Mouse (Mus musculus) liver, embryonic 15.5 days (tissue): ENCODE results near the gene Cpne9. TPM values are rescaled to one million over a fixed set of nuclear protein-coding genes. Genes with fewer than 3 reads are reported as not detected.
"Not testable (repeated sequence)": the region's sequence is repeated elsewhere in the genome, so short reads cannot be mapped to it uniquely, and the experiment has no call there.

Experiments
- ATAC-seq: fragments of 200-750 bp; cut with Nextera tagmentation; 2 replicates; pipeline ENCODE4 v1.8.0; 2017; ENCODE audit warnings: moderate number of reproducible peaks, mild to moderate bottlenecking, moderate library complexity; ENCODE audit not compliant: insufficient read depth
- H3K27ac ChIP-seq: fragments of 300-500 bp; sonication (generic); replicated peaks from 2 replicates; pipeline ENCODE4 v1.5.1; 2015; ENCODE audit warnings: mild to moderate bottlenecking, inconsistent platforms
- H3K27me3 ChIP-seq: fragments of 300-500 bp; sonication (generic); 2 replicates; pipeline ENCODE4 v1.6.1; 2015; ENCODE audit warnings: mild to moderate bottlenecking, inconsistent platforms
- H3K36me3 ChIP-seq: fragments of 300-500 bp; sonication (generic); replicated peaks from 2 replicates; pipeline ENCODE4 v1.6.1; 2015; ENCODE audit warnings: moderate library complexity, mild to moderate bottlenecking, inconsistent platforms
- H3K4me1 ChIP-seq: fragments of 300-500 bp; sonication (generic); replicated peaks from 2 replicates; pipeline ENCODE4 v1.6.1; 2015; ENCODE audit warnings: inconsistent platforms
- H3K4me2 ChIP-seq: fragments of 300-500 bp; sonication (generic); 2 replicates; pipeline ENCODE4 v1.6.1; 2015; ENCODE audit warnings: moderate library complexity, mild to moderate bottlenecking, inconsistent platforms
- H3K4me3 ChIP-seq: fragments of 300-500 bp; sonication (generic); replicated peaks from 2 replicates; pipeline ENCODE4 v1.5.1; 2015; ENCODE audit warnings: mild to moderate bottlenecking, inconsistent platforms
- H3K9ac ChIP-seq: fragments of 300-500 bp; sonication (generic); 2 replicates; pipeline ENCODE4 v1.6.1; 2015; ENCODE audit warnings: moderate library complexity, mild to moderate bottlenecking, inconsistent platforms
- H3K9me3 ChIP-seq: fragments of 300-500 bp; sonication (generic); replicated peaks from 2 replicates; pipeline ENCODE4 v1.6.1; 2016; ENCODE audit warnings: inconsistent platforms
- WGBS: fragments of 180-500 bp; shearing (Covaris S2); methylation state at CpG from one replicate; pipeline ENCODE4 v1.1.7; 2015; ENCODE audit warnings: mixed read lengths; ENCODE audit not compliant: insufficient replicate concordance; 5-methylcytosine and 5-hydroxymethylcytosine counted together
- polyA plus RNA-seq: library from polyadenylated mRNA; unstranded; fragments of >200 nt; fragmentation: Nextera tagmentation; extraction: Ambion mirVana; gene quantifications from 2 replicates; pipeline ENCODE4 v1.2.1, GENCODE M21; 2015

The Cpne9 gene
- polyA plus RNA-seq, 1 experiment from 2014 or later: not detected

DNA sequence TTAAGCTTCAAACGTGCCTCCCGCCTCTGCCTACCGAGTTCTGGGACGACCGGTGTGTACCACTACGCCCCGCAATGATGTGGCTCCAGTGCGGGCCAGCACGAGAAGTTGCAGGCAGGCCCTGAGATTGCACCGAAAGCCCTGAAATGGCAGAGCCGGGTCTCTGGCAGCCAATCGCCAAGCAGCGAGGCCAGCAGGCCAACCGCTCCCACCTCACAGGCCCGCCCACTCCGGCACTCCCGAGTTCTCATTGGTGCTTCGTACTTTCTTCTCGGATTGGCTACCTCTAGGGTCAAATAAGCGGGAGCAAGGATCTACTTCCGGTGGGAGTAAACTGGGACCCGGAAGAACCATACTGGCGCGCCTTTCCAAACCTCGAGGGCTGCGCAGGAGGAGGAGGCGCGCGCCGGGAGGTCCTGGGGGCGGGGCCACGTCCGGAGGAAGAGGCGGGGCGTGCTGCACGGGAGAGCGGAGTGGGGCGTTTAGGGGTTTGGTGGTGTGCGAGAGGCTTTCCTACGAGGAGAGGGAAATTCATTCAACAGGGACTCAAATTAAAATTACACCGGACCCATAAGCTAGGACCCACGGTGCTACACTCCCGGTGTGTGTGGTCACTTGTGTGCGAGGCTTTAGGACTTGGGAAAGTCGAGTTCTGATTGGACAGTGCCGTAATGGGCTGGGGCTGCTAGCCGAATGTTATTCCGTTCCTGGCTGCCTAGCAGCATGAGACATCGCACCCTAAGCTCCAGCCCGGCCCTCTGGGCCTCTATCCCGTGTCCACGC, 44.6 kb downstream of the Cpne9 start, which contains the start of gene Ogg1:
Gene Ogg1, plus strand, starts transcription at position 440 of the 783 bp plus-strand sequence.
- Histone ChIP-seq H3K4me1 (peaks cover 42% of the 10 kb centered on the region), H3K9me3 (no peaks in the 10 kb centered on the region), H3K4me3 (peak within 1 kb of the TSS; percentile 75), H3K4me2 (peak within 1 kb of the TSS; percentile 91), H3K36me3 (peaks cover 52% of the 10 kb centered on the region), H3K27me3 (no peaks in the 10 kb centered on the region), H3K9ac (peak within 1 kb of the TSS; percentile 67), H3K27ac (peak within 1 kb of the TSS; percentile 88)
- WGBS: under 1% methylated on average over 52 of the region's 52 CpGs
- peak; percentile 98 for ATAC-seq

DNA sequence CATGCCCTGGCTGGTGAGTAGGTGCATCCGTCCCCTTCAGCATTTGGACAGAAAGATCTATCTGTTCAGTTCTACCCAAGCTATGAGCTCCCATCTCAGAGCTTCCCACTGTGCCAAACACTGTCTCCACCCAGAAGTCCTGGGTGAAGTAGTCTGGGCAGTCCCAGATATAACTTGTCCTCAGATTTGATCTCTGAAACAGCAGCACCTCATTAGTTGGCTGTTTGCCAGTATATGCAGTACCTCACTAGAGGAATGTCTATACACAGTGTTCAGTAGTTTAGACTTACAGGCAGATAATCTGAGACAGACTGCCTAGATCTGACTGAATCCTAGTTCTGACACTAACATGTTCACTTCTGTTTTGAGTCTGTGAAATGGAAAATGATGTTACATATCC, 47.3 kb downstream of the Cpne9 start:
- ATAC-seq: no peak
- Histone ChIP-seq H3K9ac (no peak overlapping the region), H3K27me3 (no peaks in the 10 kb centered on the region), H3K4me2 (no peak overlapping the region), H3K27ac (no peak overlapping the region), H3K4me3 (no peak overlapping the region), H3K36me3 (peaks cover 34% of the 10 kb centered on the region), H3K4me1 (peaks cover 44% of the 10 kb centered on the region), H3K9me3 (no peaks in the 10 kb centered on the region)
- WGBS: 59% methylated on average over 1 of the region's 1 CpGs

DNA sequence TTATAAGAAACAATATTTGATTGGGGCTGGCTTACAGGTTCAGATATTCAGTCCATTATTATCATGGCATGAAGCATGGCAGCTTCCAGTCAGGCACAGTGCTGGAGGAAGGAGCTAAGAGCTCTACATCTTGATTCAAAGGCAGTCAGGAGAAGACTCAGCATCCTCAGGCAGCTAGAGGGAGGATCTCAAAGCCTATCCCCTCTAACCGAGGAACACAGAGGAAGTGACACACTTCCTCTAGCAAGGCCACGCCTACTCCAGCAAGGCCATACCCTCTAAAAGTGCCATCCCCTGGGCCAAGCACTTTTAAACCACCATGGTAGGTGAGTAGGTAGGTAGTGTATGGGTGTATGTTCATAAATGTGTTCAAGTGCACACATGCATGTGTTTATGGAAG, 48.4 kb downstream of the Cpne9 start:
- no peak overlapping the region for H3K27ac ChIP-seq
- H3K4me2 ChIP-seq: no peak overlapping the region
- H3K9ac ChIP-seq: no peak overlapping the region
- ATAC-seq: no peak
- H3K36me3 ChIP-seq: peaks cover 34% of the 10 kb centered on the region
- no peak overlapping the region for H3K4me3 ChIP-seq
- peaks cover 40% of the 10 kb centered on the region for H3K4me1 ChIP-seq
- H3K27me3 ChIP-seq: no peaks in the 10 kb centered on the region
- WGBS: 10% methylated on average over 2 of the region's 2 CpGs
- no peaks in the 10 kb centered on the region for H3K9me3 ChIP-seq

DNA sequence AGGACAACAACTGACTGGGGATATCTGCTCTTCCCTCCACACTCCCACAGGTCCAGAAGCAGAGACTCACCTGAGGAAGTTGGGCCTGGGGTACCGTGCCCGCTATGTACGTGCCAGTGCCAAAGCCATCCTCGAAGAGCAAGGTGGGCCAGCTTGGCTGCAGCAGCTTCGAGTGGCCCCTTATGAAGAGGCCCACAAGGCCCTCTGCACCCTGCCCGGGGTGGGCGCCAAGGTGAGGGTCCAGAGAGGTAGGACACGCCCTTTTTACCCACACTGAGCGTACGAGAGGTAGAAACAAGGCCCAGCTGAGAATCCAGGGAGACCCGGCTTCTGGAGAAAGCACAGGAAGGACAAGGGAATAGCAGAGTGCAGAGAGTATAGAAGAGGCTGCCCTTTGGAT, 49.6 kb downstream of the Cpne9 start:
- H3K9ac ChIP-seq: no peak overlapping the region
- no peak for ATAC-seq
- H3K9me3 ChIP-seq: no peaks in the 10 kb centered on the region
- H3K27ac ChIP-seq: no peak overlapping the region
- H3K27me3 ChIP-seq: no peaks in the 10 kb centered on the region
- H3K36me3 ChIP-seq: peaks cover 42% of the 10 kb centered on the region
- H3K4me3 ChIP-seq: no peak overlapping the region
- WGBS: 84% methylated on average over 11 of the region's 11 CpGs
- H3K4me1 ChIP-seq: peaks cover 32% of the 10 kb centered on the region
- no peak overlapping the region for H3K4me2 ChIP-seq

DNA sequence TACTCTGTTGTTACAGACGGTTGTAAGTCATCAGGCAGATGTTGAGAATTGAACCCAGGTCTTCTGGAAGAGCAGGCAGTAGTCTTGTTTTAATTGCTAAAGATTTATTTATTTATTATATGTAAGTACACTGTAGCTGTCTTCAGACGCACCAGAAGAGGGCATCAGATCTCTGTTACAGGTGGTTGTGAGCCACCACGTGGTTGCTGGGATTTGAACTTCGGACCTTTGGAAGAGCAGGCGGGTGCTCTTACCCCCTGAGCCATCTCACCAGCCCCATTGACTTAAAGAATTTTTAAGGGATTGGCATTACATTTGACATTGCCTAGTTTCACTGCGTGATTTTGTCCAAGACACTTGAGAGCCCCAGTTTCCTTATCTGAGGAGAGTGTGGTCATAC, 50.6 kb downstream of the Cpne9 start:
- not testable (repeated sequence) for H3K4me3 ChIP-seq, ATAC-seq, H3K27me3 ChIP-seq, H3K4me2 ChIP-seq, H3K9ac ChIP-seq, H3K27ac ChIP-seq, H3K9me3 ChIP-seq
- Histone ChIP-seq H3K4me1 (peaks cover 30% of the 10 kb centered on the region), H3K36me3 (peaks cover 42% of the 10 kb centered on the region)
- WGBS: 68% methylated on average over 6 of the region's 6 CpGs

DNA sequence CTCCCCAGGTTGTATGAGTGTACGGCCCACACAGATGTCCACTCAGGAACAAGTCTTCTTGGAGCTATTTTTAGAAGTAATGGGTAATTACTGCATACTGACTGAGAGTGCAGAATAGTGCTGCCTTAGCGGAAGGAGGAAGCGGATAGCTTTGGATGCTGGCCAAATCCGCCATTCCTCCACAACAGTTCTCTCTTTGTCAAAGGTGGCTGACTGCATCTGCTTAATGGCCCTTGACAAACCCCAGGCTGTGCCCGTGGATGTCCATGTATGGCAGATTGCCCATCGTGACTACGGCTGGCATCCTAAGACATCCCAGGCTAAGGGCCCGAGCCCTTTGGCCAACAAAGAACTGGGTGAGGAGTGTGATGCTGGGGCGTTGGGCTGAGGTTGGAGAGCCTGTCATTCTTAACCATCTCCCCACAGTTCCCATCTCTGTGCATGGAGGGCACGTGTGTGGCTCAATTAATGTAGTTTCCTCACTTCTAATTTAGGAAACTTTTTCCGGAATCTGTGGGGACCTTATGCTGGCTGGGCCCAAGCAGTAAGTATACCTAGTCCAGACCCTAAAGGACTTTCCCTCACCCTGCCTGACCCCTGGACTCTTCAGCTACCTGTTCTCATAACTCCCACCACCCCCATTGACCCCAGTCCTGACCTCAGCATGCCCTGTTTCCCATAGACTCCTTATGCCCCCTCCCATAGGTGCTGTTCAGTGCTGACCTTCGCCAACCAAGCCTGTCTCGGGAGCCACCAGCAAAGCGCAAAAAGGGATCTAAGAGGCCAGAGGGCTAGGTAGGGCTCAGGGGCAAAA, 51.2 kb downstream of the Cpne9 start:
- H3K27ac ChIP-seq: no peak overlapping the region
- H3K9me3 ChIP-seq: no peaks in the 10 kb centered on the region
- 76% methylated on average over 14 of the region's 14 CpGs for WGBS
- H3K4me1 ChIP-seq: peaks cover 24% of the 10 kb centered on the region
- H3K27me3 ChIP-seq: no peaks in the 10 kb centered on the region
- peaks cover 47% of the 10 kb centered on the region for H3K36me3 ChIP-seq
- ATAC-seq: no peak
- no peak overlapping the region for H3K9ac ChIP-seq
- H3K4me2 ChIP-seq: no peak overlapping the region
- no peak overlapping the region for H3K4me3 ChIP-seq

DNA sequence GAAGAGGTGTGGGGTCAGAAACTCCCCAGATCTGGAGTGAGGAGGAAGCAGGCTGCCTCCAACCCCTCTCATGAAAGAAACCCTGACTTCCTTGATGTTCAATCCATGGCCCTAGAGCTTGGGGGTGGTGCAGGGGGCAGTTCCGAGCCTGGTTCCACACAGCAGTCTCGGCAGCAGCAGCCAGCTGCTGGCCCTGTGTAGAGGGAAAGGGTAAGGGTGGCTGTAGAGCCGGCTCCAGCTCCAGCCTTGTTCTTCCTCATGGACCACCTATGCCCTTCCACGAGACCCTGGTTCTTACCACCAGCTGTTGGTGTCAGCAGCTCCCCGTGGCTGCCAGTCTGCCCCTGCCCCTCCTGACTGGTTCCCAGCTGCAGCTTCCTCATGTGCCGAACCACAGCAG, 52.1 kb downstream of the Cpne9 start:
- no peak overlapping the region for H3K27ac ChIP-seq
- WGBS: 60% methylated on average over 6 of the region's 6 CpGs
- no peak overlapping the region for H3K4me3 ChIP-seq
- no peaks in the 10 kb centered on the region for H3K27me3 ChIP-seq
- no peaks in the 10 kb centered on the region for H3K9me3 ChIP-seq
- H3K4me2 ChIP-seq: no peak overlapping the region
- no peak overlapping the region for H3K9ac ChIP-seq
- peaks cover 43% of the 10 kb centered on the region for H3K36me3 ChIP-seq
- no peak for ATAC-seq
- H3K4me1 ChIP-seq: peaks cover 16% of the 10 kb centered on the region; the same call in 1 of the 2 replicates

DNA sequence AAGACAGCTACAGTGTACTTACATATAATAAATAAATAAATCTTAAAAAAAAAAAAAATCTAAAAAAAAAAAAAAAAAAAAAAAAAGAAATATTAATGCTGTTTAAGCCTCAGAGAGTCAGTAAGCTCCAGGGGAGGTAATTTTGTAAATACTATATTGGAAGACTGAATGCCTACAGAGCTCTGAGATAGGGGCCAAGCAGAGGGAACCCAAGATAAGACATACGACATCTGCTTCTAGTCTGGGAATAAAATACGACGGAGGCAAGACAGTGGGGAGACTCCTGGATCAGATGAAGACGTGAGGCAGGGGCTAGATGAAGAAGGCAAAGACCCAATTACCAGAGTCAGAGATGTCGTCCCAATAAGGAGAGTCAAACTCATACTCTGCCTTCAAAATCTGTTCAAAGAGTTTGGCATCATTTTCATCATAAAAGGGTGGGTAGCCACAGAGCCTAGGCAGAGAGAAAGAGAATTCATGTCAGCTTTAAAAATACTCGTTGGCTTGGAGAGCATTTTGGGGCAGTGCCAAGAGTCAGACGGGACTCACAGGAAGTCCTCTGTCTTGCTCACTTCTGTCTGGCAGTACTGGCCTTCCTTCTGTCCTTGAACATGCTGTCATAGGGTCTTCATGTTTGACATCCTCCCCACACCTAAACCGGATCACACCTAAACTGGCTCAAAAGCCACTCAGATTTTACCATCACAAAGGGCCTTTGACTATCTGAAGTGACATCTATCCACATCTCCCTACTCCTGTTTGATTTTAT, 54.9 kb downstream of the Cpne9 start:
- H3K4me3 ChIP-seq: no peak overlapping the region
- no peaks in the 10 kb centered on the region for H3K27me3 ChIP-seq
- peaks cover 35% of the 10 kb centered on the region for H3K36me3 ChIP-seq
- H3K27ac ChIP-seq: no peak overlapping the region
- ATAC-seq: no peak
- H3K4me2 ChIP-seq: no peak overlapping the region
- H3K9ac ChIP-seq: no peak overlapping the region
- H3K9me3 ChIP-seq: no peaks in the 10 kb centered on the region
- 28% methylated on average over 8 of the region's 8 CpGs for WGBS
- H3K4me1 ChIP-seq: peaks cover 16% of the 10 kb centered on the region

DNA sequence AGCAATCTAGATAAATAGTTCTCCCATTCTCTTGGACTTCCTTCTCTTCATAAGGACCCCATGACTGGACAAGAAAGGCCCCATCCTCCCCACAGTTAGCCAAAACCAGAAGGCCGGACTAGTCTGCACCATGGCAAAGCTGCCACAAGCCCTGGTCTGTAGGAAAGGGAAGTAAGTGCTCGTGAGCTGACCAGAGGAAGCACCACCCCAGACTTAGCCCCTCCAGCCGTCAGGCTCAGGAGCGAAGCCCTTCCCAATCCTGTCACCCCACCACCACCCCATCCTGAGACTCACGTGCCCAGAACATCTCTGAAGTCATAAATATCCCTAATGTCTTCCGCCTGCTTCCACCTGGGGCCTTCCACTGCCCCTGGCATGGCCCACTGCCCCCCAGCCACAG, 59.5 kb downstream of the Cpne9 start:
- no peak for ATAC-seq
- Histone ChIP-seq H3K9ac (no peak overlapping the region), H3K4me1 (peaks cover 39% of the 10 kb centered on the region), H3K4me3 (no peak overlapping the region), H3K4me2 (peak overlapping the region; percentile 19; the same call in 1 of the 2 replicates), H3K27ac (no peak overlapping the region), H3K36me3 (0 out of 2 replicates have a peak, but pooled peaks cover 5% of the 10 kb centered on the region), H3K27me3 (0 out of 2 replicates have a peak, but pooled peaks cover 3% of the 10 kb centered on the region), H3K9me3 (no peaks in the 10 kb centered on the region)
- 39% methylated on average over 6 of the region's 6 CpGs for WGBS

DNA sequence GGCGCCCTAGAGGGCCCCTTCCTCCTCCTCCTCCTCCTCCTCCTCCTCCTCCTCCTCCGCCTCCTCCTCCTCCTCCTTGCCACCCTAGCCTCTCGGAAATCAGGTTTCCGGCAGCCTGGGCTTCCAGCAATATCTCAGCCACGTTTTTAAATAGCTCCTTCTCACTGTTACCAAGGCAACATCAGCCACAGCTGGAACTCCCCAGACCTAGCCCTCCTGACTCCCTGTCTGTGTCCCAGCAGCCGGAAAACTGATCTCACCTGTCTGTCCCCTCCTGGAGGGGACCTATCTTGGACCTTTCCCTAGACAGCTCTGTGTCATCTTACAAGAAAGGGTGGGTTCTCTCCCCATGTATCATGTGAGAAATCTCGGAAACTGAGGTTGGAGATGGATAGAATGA, 60.2 kb downstream of the Cpne9 start:
- ATAC-seq: no peak
- no peak overlapping the region for H3K9ac ChIP-seq
- 29% methylated on average over 4 of the region's 7 CpGs for WGBS
- 0 out of 2 replicates have a peak, but pooled peaks cover 3% of the 10 kb centered on the region for H3K27me3 ChIP-seq
- peak overlapping the region; percentile 20; the same call in 1 of the 2 replicates for H3K4me2 ChIP-seq
- no peak overlapping the region for H3K27ac ChIP-seq
- H3K4me1 ChIP-seq: peaks cover 34% of the 10 kb centered on the region
- no peaks in the 10 kb centered on the region for H3K9me3 ChIP-seq
- no peak overlapping the region for H3K4me3 ChIP-seq
- 0 out of 2 replicates have a peak, but pooled peaks cover 5% of the 10 kb centered on the region for H3K36me3 ChIP-seq
